Mouse (Mus musculus) C2C12 (cell line): ENCODE measurements at regions not wholly inside any gene's neighbourhood (a gene's known extent, or its start where the extent isn't known, plus 50 kb on each side); places are given as distances from the start of the nearest gene placed in this dataset.
A peak's percentile ranks its signal among the peaks of the same experiment; 100 is the strongest.

Experiments
- CEBPB ChIP-seq: IDR thresholded peaks from one replicate; pipeline ENCODE4 v1.6.1; 2011; ENCODE audit warnings: low read depth, mild to moderate bottlenecking, control low read depth, moderate library complexity
- CTCF ChIP-seq: IDR thresholded peaks from one replicate; pipeline ENCODE4 v1.5.1; 2011; ENCODE audit not compliant: control insufficient read depth, insufficient read depth, insufficient read length
- FOSL1 ChIP-seq: IDR thresholded peaks from one replicate; pipeline ENCODE4 v1.8.0; 2011; ENCODE audit warnings: mild to moderate bottlenecking, low read length; ENCODE audit not compliant: poor library complexity, insufficient read depth, severe bottlenecking
- MAX ChIP-seq: IDR thresholded peaks from one replicate; pipeline ENCODE4 v1.6.1; 2011; ENCODE audit warnings: mild to moderate bottlenecking, control low read depth
- MYOD1 ChIP-seq: IDR thresholded peaks from one replicate; pipeline ENCODE4 v1.6.1; 2011; ENCODE audit warnings: low read depth; ENCODE audit not compliant: control insufficient read depth, insufficient read length
- MYOG ChIP-seq: IDR thresholded peaks from one replicate; pipeline ENCODE4 v1.6.1; 2011; ENCODE audit not compliant: control insufficient read depth, insufficient read length; ENCODE audit errors: extremely low read depth
- USF1 ChIP-seq: IDR thresholded peaks from one replicate; pipeline ENCODE4 v1.6.1; 2011; ENCODE audit warnings: low read depth, mild to moderate bottlenecking, control low read depth, moderate library complexity

- TF ChIP-seq CTCF (peak; percentile 14), CEBPB (no peak), USF1 (no peak), MYOG (no peak), MYOD1 (no peak), MAX (no peak), FOSL1 (no peak)
These were observed 55.8 kb upstream of the Fam184a start for GRCm38 (mm10) chr10:53806697-53807096.
